Mouse (Mus musculus): ENCODE data around the gene Hs2st1. TPM values are rescaled to one million over a fixed set of nuclear protein-coding genes. Genes with fewer than 3 reads are reported as not detected.

Hs2st1 gene
- polyA plus RNA-seq, 1 experiment from 2014 or later = 13.9 TPM

DNA sequence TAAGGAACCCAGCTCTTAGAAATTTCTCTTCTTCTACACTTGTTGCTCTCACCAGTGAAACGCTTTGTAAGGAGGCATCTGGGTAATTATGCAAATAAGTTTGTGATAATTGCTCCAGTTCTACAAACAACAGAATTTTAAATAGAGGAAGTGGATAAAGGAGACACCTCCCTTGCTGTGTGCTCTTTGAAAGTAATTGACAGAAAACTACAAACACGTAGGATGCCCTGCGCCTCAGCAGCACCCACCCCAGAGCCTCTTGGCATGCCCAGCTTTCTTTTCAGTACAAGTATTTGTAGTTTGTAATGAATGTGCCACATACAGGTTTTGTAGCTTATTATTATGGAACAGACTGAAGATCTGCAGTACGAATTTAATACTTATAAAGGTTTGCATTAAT, 27.1 kb upstream of the Hs2st1 start:
- H3K36me3 ChIP-seq (ENCODE audit: control insufficient read depth, insufficient read depth, low read length) = 0 out of 2 replicates have a peak, but pooled peaks cover 2% of the 10 kb centered on the region
- no peaks in the 10 kb centered on the region for H3K27me3 ChIP-seq (ENCODE audit: control insufficient read depth, insufficient read depth, low read depth, low read length)
- H3K27ac ChIP-seq (ENCODE audit: low read length) = no peak overlapping the region
- H3K4me3 ChIP-seq (ENCODE audit: low read depth, low read length) = no peak overlapping the region
- H3K4me2 ChIP-seq (ENCODE audit: low read length) = no peak overlapping the region
- WGBS = 37% methylated on average over 4 of the region's 4 CpGs
- no peaks in the 10 kb centered on the region for H3K9me3 ChIP-seq (replicated peaks; ENCODE audit: control insufficient read depth, low read length, poor library complexity, severe bottlenecking)
- H3K4me1 ChIP-seq (ENCODE audit: control insufficient read depth, insufficient read depth, low read length) = 0 out of 2 replicates have a peak, but pooled peaks cover 2% of the 10 kb centered on the region
- ATAC-seq = no peak
- no peak overlapping the region for H3K9ac ChIP-seq (ENCODE audit: low read depth, low read length)

DNA sequence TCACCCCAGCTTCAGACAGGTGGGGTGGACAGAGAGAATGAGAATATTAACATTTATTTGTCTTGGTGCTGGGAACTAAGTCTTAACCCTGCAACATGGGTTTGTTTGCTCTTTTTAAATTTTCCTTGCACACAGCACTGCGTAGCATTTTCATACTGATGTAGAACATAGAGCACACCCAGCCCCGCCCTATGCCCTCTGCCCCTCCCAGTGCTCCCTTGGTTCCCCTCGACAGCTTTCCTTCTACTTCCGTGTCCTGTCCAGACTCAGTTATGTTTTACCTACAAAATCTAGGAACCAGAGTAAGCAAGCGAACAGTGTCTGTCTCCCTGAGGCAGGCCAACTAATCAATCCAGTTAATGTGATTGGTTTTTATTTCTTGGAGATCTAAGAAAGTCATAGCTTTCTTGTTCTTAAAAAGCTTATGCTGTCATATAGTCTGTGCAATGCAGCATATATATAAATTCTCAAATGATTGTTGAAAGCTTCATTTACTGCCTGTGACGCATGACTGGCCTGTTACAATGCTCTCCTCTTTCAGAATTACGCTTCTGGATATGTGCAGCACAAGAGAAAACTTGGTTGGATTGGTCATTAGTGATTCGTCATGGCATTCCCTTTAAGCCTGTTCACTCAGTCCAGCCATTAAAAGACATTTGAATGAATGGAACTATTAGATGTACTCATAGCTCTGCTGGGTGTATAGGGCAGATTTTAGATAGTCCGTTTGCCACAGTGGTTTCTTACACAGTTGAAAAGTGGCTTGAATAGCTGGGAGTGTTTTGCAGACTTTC, 23.2 kb upstream of the Hs2st1 start:
- Histone ChIP-seq H3K4me1 (ENCODE audit: control insufficient read depth, insufficient read depth, low read length) (0 out of 2 replicates have a peak, but pooled peaks cover 2% of the 10 kb centered on the region), H3K27me3 (ENCODE audit: control insufficient read depth, insufficient read depth, low read depth, low read length) (no peaks in the 10 kb centered on the region), H3K9ac (ENCODE audit: low read depth, low read length) (no peak overlapping the region), H3K4me2 (ENCODE audit: low read length) (no peak overlapping the region), H3K27ac (ENCODE audit: low read length) (no peak overlapping the region), H3K4me3 (ENCODE audit: low read depth, low read length) (no peak overlapping the region), H3K36me3 (ENCODE audit: control insufficient read depth, insufficient read depth, low read length) (0 out of 2 replicates have a peak, but pooled peaks cover 4% of the 10 kb centered on the region), H3K9me3 (replicated peaks; ENCODE audit: control insufficient read depth, low read length, poor library complexity, severe bottlenecking) (no peaks in the 10 kb centered on the region)
- ATAC-seq = no peak
- WGBS = 69% methylated on average over 9 of the region's 9 CpGs

DNA sequence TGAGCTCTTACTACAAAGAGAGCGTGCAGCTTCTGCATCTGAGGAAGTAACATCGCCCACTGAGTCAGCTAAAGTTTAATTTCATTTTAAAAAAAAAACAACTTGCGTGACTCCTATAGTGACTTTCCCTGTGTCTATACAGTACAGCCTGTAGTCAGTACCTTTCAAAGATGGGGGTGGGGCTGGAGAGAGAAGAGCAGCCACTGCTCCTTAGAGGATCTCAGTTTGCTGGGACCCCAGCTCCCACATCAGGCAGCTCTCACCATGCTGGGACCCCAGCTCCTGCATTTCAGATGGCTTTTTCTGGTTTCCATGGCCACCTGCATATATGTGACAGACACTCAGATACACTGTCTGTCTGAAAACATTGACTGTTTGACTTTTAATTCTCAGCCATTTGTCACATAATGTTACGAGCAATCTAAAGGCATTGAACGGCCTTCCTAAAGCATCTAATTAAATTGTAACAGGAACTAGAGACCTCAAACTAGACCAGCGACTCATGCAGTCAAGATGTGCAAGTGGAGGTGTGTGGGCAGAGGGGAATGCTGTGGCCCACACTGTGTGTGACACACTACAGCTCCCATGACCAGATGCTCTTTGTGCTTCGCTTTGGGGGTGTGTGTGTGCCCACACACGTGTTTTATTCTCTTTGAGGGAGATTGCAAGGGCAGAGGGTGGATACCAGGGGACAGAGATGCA, 19.4 kb upstream of the Hs2st1 start:
- Histone ChIP-seq H3K27ac (ENCODE audit: low read length) (no peak overlapping the region), H3K27me3 (ENCODE audit: control insufficient read depth, insufficient read depth, low read depth, low read length) (no peaks in the 10 kb centered on the region), H3K9me3 (replicated peaks; ENCODE audit: control insufficient read depth, low read length, poor library complexity, severe bottlenecking) (no peaks in the 10 kb centered on the region), H3K4me1 (ENCODE audit: control insufficient read depth, insufficient read depth, low read length) (no peaks in the 10 kb centered on the region), H3K9ac (ENCODE audit: low read depth, low read length) (no peak overlapping the region), H3K4me3 (ENCODE audit: low read depth, low read length) (no peak overlapping the region), H3K4me2 (ENCODE audit: low read length) (no peak overlapping the region), H3K36me3 (ENCODE audit: control insufficient read depth, insufficient read depth, low read length) (peaks cover 6% of the 10 kb centered on the region; the same call in 1 of the 2 replicates)
- no peak for ATAC-seq
- WGBS = 88% methylated on average over 8 of the region's 8 CpGs

DNA sequence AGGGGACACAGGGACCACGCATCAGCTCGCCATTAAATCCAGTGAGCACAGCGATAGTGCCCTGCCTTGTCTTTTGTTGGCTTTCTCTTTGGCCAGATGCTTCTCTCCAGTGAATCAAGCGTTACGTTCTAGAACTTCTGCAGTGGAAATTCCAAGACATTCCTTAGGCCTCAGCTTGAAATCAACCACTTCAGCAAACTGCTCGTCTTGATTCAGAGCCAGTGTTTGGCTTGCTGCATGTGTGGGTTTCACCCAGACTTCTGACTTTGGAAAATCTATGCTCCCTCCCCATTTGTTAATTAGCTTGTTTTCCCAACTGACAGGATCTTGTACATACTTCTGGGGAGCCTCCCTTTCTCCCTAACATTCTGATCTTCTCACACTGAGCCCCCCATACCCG, 16.8 kb upstream of the Hs2st1 start:
- 89% methylated on average over 7 of the region's 7 CpGs for whole genome bisulfite sequencing
- Histone ChIP-seq H3K36me3 (ENCODE audit: control insufficient read depth, insufficient read depth, low read length) (peaks cover 8% of the 10 kb centered on the region), H3K9ac (ENCODE audit: low read depth, low read length) (no peak overlapping the region), H3K4me2 (ENCODE audit: low read length) (no peak overlapping the region), H3K9me3 (replicated peaks; ENCODE audit: control insufficient read depth, low read length, poor library complexity, severe bottlenecking) (no peaks in the 10 kb centered on the region), H3K27ac (ENCODE audit: low read length) (no peak overlapping the region), H3K27me3 (ENCODE audit: control insufficient read depth, insufficient read depth, low read depth, low read length) (no peaks in the 10 kb centered on the region), H3K4me3 (ENCODE audit: low read depth, low read length) (no peak overlapping the region), H3K4me1 (ENCODE audit: control insufficient read depth, insufficient read depth, low read length) (no peaks in the 10 kb centered on the region)
- no peak for ATAC-seq

DNA sequence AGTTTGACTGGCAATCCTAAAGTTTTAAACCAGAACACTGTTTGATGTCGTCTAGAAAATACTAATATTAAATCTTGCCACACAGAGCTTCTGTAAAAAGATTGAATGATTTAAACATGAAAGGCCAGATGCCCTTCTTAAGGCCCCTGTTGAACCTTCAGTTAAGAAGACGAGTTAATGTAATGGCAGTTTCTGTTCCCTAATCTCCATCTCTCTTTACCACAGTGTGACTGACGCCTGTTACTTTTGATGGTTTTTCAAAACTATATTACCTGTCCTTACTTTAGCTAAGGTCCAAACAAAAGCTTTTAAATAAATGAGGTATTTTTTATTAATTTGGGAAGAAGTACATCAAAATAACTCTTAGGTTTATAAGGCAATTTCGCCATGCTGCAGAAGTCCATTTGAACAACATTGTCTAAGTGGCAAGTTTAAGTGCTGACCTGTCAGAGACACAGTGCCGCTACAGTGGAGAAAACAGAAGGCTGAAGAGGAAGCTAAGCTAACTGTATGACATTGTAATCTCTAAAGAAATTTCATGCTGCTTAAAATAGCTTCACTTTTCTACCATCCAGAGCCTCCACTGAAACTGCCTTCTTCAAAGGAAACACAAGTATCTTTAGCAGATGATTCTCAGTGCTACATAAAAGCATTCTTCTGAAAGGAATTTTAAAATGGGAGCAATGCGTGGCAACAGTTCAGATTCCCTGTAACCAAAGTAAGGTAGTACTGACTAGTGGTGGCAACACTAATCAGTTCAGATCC, 15.0 kb upstream of the Hs2st1 start:
- Histone ChIP-seq H3K4me2 (ENCODE audit: low read length) (no peak overlapping the region), H3K36me3 (ENCODE audit: control insufficient read depth, insufficient read depth, low read length) (peaks cover 7% of the 10 kb centered on the region), H3K9me3 (replicated peaks; ENCODE audit: control insufficient read depth, low read length, poor library complexity, severe bottlenecking) (no peaks in the 10 kb centered on the region), H3K4me3 (ENCODE audit: low read depth, low read length) (no peak overlapping the region), H3K27ac (ENCODE audit: low read length) (no peak overlapping the region), H3K4me1 (ENCODE audit: control insufficient read depth, insufficient read depth, low read length) (no peaks in the 10 kb centered on the region), H3K9ac (ENCODE audit: low read depth, low read length) (no peak overlapping the region), H3K27me3 (ENCODE audit: control insufficient read depth, insufficient read depth, low read depth, low read length) (no peaks in the 10 kb centered on the region)
- 81% methylated on average over 6 of the region's 6 CpGs for WGBS
- no peak for ATAC-seq

DNA sequence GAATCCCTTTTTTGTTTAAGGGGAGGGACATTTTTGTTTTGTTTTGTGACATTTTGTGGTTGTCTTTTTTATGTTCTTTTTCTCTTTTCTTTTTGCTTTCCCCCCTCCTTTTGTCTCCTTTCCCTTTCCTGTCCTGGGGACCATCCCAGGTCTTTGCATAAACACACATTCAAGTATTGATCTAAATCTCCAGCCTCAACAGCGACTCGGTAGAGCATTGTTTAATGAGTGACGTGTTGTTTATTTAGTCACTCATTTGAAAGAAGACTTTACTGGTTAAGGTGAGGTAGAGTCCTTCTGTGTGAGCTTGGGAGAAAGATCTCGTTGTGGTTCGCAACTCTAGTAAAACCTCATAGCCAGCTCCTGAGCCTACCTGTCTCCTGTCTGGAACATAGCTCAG, 13.8 kb upstream of the Hs2st1 start:
- no peaks in the 10 kb centered on the region for H3K4me1 ChIP-seq (ENCODE audit: control insufficient read depth, insufficient read depth, low read length)
- peaks cover 12% of the 10 kb centered on the region for H3K36me3 ChIP-seq (ENCODE audit: control insufficient read depth, insufficient read depth, low read length)
- H3K27me3 ChIP-seq (ENCODE audit: control insufficient read depth, insufficient read depth, low read depth, low read length) = no peaks in the 10 kb centered on the region
- no peak overlapping the region for H3K9ac ChIP-seq (ENCODE audit: low read depth, low read length)
- 70% methylated on average over 5 of the region's 5 CpGs for WGBS
- no peak overlapping the region for H3K27ac ChIP-seq (ENCODE audit: low read length)
- no peak for ATAC-seq
- no peak overlapping the region for H3K4me2 ChIP-seq (ENCODE audit: low read length)
- H3K4me3 ChIP-seq (ENCODE audit: low read depth, low read length) = no peak overlapping the region
- no peaks in the 10 kb centered on the region for H3K9me3 ChIP-seq (replicated peaks; ENCODE audit: control insufficient read depth, low read length, poor library complexity, severe bottlenecking)

DNA sequence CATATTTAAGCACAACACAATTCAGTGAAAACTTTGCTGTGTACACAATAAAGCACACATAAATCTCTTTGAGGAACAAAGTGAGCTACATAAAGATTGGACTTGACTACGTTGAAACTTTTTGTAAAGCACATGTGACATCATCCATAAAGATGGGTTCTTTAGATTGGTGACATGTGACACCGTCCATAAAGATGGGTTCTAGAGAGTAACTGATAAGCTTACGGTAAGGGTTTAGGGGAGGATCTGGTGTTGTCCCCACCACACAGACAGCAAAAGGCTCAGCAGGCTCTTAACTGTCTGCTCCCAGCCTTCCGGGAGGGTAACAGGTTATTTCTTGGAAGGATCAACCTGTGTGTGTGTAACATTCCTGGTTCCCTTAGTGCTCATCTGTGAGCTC, 12.3 kb upstream of the Hs2st1 start:
- 94% methylated on average over 4 of the region's 4 CpGs for WGBS
- no peak overlapping the region for H3K4me3 ChIP-seq (ENCODE audit: low read depth, low read length)
- peaks cover 12% of the 10 kb centered on the region for H3K36me3 ChIP-seq (ENCODE audit: control insufficient read depth, insufficient read depth, low read length)
- H3K9ac ChIP-seq (ENCODE audit: low read depth, low read length) = no peak overlapping the region
- no peaks in the 10 kb centered on the region for H3K4me1 ChIP-seq (ENCODE audit: control insufficient read depth, insufficient read depth, low read length)
- H3K9me3 ChIP-seq (replicated peaks; ENCODE audit: control insufficient read depth, low read length, poor library complexity, severe bottlenecking) = no peaks in the 10 kb centered on the region
- no peak overlapping the region for H3K4me2 ChIP-seq (ENCODE audit: low read length)
- no peak for ATAC-seq
- no peak overlapping the region for H3K27ac ChIP-seq (ENCODE audit: low read length)
- no peaks in the 10 kb centered on the region for H3K27me3 ChIP-seq (ENCODE audit: control insufficient read depth, insufficient read depth, low read depth, low read length)

DNA sequence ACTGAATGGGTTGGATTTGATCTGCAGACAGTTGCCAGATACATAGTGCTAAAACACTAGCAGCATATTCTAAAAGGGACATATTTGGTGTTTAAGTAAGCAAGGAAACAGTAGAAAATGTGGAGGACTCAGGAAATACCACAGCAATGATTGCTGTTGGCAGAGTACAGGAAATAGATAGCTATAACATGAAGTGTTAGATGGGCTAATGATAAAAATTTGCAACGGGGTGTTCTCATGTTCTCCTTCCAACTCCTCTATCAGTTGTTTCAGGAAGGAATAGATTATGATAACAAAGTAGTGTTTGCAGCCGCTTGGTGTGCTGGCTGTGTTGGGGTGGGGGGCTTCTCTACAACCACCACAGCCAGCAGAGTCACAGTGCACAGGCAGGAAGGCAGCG, 11.9 kb upstream of the Hs2st1 start:
- H3K4me3 ChIP-seq (ENCODE audit: low read depth, low read length) = no peak overlapping the region
- no peaks in the 10 kb centered on the region for H3K9me3 ChIP-seq (replicated peaks; ENCODE audit: control insufficient read depth, low read length, poor library complexity, severe bottlenecking)
- no peak overlapping the region for H3K4me2 ChIP-seq (ENCODE audit: low read length)
- WGBS = 96% methylated on average over 3 of the region's 3 CpGs
- H3K4me1 ChIP-seq (ENCODE audit: control insufficient read depth, insufficient read depth, low read length) = no peaks in the 10 kb centered on the region
- ATAC-seq = no peak
- no peak overlapping the region for H3K9ac ChIP-seq (ENCODE audit: low read depth, low read length)
- no peak overlapping the region for H3K27ac ChIP-seq (ENCODE audit: low read length)
- peaks cover 10% of the 10 kb centered on the region for H3K36me3 ChIP-seq (ENCODE audit: control insufficient read depth, insufficient read depth, low read length)
- no peaks in the 10 kb centered on the region for H3K27me3 ChIP-seq (ENCODE audit: control insufficient read depth, insufficient read depth, low read depth, low read length)
